Mouse (Mus musculus) megakaryocyte, embryonic 14.5 days (primary cell): ENCODE results near the gene Ctps. TPM values are rescaled to one million over a fixed set of nuclear protein-coding genes. Genes with fewer than 3 reads are reported as not detected.

Experiments used
- H3K27me3 ChIP-seq: replicated peaks from 2 replicates; pipeline ENCODE3; 2012; ENCODE audit warnings: inconsistent platforms
- H3K36me3 ChIP-seq: replicated peaks from 2 replicates; pipeline ENCODE3; 2012; ENCODE audit warnings: low read length, inconsistent platforms, mixed read lengths
- H3K4me1 ChIP-seq: 2 replicates; pipeline ENCODE4 v1.6.1; 2012; ENCODE audit warnings: inconsistent platforms
- H3K4me3 ChIP-seq: replicated peaks from 2 replicates; pipeline ENCODE3; 2012; ENCODE audit warnings: moderate library complexity, mild to moderate bottlenecking, inconsistent platforms
- H3K9me3 ChIP-seq: 2 replicates; pipeline ENCODE4 v1.6.1; 2012; ENCODE audit warnings: inconsistent platforms
- FLI1 ChIP-seq: IDR thresholded peaks from 2 replicates; pipeline ENCODE4 v1.6.1; 2012; ENCODE audit warnings: low read length, inconsistent platforms, mixed read lengths
- GATA1 ChIP-seq: IDR thresholded peaks from 3 replicates; pipeline ENCODE4 v1.6.1; 2012; ENCODE audit warnings: mixed read lengths, low read length, inconsistent platforms, borderline replicate concordance
- polyA plus RNA-seq: library from polyadenylated mRNA; stranded (reverse); fragments of >175 nt; gene quantifications from 2 replicates; pipeline ENCODE4 v1.2.3, GENCODE M21; 2012; ENCODE audit warnings: low replicate concordance; ENCODE audit not compliant: insufficient read depth

The Ctps gene
- polyA plus RNA-seq = 1.4 and 2.5 TPM in 2 replicates

DNA sequence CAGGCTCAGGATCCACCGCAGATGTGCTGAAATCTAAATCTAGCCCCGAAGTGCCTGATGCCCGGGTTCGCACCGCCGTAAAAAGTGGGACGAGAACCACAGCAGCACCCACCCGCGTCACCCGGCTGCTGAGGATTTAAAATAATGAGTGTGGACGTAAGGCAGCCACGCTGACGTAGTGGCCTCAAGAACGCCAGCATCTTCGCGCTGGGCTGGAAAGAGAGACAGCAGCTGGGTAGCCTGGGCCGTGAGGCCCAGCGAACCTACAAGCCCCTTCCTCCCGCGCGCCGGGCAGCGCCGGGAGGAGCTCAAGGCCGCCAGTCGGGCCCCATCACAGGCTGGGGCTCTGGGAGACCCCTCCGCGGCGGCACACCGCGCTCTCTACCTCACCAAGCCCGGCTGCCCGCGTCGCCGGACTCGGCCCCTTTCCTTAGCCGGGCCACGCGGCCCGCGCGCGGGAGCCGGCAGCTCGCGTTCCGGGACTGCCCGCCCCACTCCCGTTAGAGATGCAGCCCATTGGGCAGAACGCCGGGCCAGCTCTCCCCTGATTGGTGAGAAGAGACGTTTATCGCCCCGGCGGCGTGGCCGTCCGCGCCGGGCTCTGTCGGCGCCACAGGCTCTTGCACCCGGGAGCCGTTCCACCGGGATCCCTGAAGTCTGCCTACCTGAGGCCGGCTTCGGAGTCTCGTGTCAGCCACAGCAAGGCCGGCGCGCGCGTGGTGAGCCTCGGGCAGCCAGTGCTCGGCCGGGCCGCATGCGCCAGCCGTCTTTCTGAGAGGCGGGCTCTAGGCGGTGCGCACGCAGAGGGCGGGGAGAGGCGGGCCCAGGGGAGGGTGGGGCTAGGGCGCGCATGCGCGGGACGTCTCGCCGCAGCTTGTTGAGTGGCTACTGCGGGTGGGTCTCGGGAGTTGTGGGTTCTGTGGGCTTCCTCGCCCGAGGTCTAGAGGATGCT, at the start of gene Ctps:
Ctps (minus strand) TSS at position 791 of the 952 bp plus-strand sequence.
- H3K4me3 ChIP-seq = peak within 1 kb of the TSS; percentile 99
- peaks cover 47% of the 10 kb centered on the region for H3K4me1 ChIP-seq
- TF ChIP-seq FLI1 (no peak), GATA1 (peak; percentile 47; the same call in 1 of the 3 replicates)
- H3K9me3 ChIP-seq = no peaks in the 10 kb centered on the region
- H3K36me3 ChIP-seq = peaks cover 11% of the 10 kb centered on the region
- H3K27me3 ChIP-seq = peaks cover 15% of the 10 kb centered on the region

DNA sequence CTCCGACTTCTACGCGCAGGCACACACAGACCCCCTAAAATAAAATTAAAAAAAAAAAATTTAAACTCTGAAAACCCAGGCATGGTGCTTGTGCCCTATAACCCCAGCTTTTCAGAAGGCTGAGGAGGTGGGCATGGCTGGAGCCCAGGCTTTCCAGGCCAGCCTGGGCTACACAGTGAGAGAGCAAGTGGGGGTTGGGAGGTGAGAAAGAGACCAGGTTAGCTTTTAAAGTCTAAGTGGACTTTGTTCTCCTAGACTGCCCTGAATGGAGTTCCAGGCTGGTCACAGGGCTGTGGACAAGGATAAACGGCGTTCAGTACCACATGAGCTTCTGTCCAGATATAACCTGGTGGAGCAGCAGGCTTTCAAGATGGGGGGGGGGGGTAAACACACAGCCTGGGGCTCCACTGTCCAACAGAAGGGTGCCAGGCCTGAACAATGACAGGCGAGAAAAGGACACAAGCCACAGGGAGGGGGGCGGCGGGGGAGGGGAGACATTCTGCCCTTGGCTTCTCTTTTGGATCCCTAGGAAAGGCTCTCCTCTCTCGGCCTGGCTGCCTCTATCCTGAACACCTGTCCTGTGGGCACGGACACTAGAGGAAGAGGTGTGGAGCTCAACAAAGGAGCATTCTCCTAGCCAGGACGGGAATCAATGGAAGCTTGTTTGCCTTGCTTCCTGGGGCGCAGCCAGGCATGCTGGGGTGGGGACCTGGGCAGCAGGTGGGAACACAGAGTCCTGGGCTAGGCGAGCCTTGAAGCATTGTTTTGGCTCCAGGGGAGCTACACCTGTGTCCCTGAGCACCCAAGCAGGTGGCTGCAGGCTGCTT, 46.3 kb upstream of the Ctps start:
- Histone ChIP-seq H3K4me3 (no peak overlapping the region), H3K27me3 (peaks cover 36% of the 10 kb centered on the region), H3K9me3 (no peaks in the 10 kb centered on the region), H3K4me1 (peaks cover 48% of the 10 kb centered on the region), H3K36me3 (no peaks in the 10 kb centered on the region)
- TF ChIP-seq GATA1 (no peak), FLI1 (no peak)

DNA sequence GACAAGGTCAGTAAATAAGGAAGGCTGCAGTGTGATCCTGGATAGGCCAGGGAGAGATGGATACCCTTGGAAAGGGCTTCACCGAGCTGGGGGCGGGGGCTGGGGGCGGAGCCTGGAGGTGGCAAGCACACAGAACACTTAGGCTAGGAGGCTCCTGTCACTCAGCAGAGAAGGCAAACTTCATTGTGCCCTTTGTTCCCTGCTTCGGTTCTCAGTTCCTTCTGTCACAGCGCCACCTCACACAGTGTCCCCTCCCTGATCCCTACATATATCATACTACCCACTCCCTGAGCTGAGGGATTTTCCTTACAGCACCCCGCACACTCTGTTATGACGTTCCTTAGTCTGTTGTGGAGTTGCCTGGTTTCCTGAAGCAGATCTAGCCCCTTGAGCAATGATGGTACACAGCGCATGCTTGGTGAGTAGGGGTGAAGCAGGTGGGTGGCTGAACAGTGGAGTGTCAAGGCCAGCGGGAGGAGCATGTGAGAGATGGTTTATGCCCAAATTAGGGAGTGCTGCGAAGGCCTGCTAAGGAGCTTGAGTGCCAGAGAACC, 45.5 kb upstream of the Ctps start:
- no peak overlapping the region for H3K4me3 ChIP-seq
- TF ChIP-seq FLI1 (no peak), GATA1 (no peak)
- H3K9me3 ChIP-seq = no peaks in the 10 kb centered on the region
- H3K36me3 ChIP-seq = no peaks in the 10 kb centered on the region
- peaks cover 39% of the 10 kb centered on the region for H3K27me3 ChIP-seq
- peaks cover 48% of the 10 kb centered on the region for H3K4me1 ChIP-seq

DNA sequence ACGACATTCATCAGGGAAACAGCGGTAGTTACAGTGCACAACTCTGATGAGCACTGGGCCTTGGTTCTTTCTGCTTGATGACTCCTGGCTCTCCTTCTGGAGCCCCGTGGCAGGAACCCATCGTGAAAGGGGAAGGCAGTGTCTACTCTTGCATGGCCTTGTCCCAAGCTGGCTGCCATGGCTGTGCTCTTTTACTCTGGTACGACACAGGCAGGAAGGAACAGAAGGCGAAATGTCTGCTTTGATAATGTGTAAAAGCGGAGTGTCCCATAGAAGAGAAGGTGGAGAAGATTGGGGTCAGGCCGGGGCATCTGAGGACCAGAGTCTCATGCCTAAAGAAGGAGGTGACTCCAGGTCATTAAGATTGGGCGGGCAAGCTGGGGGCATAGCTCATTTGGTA, 44.6 kb upstream of the Ctps start:
- Histone ChIP-seq H3K4me1 (peaks cover 47% of the 10 kb centered on the region), H3K4me3 (no peak overlapping the region), H3K36me3 (no peaks in the 10 kb centered on the region), H3K27me3 (peaks cover 36% of the 10 kb centered on the region), H3K9me3 (no peaks in the 10 kb centered on the region)
- TF ChIP-seq GATA1 (no peak), FLI1 (no peak)

DNA sequence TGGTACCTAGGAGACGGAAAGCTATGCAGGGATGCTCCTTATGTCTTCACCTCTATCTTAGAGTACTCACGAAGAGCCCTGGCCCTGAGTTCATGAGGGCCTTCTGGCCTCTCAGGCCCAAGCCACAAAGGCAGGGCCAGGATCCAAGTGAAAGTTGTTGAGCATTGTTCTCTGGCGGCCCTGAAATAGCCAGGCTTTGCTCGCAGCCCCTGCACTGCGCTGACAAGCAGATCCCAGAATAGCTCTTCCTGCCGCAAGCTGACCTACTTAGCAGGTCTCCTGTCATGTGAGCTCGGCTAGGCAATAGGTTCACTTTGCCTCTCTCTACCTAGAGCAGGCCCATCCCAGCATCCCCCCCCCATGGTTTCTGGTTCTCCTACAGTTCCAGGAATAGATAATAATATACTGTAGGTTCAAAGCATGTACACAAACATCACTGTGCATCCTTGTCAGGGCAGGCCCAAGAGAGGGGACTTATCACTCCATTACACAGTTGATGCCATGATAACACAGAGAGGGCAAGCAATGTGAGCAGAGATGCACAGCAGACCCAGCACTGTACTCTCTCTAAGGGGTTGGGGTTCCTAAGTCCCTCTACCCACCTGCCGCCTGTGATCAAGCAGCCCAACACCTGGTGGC, 43.7 kb upstream of the Ctps start:
- Histone ChIP-seq H3K4me3 (peak overlapping the region; percentile 69), H3K4me1 (peaks cover 41% of the 10 kb centered on the region), H3K9me3 (peaks cover 1% of the 10 kb centered on the region), H3K27me3 (peaks cover 30% of the 10 kb centered on the region), H3K36me3 (no peaks in the 10 kb centered on the region)
- TF ChIP-seq FLI1 (no peak), GATA1 (no peak)

DNA sequence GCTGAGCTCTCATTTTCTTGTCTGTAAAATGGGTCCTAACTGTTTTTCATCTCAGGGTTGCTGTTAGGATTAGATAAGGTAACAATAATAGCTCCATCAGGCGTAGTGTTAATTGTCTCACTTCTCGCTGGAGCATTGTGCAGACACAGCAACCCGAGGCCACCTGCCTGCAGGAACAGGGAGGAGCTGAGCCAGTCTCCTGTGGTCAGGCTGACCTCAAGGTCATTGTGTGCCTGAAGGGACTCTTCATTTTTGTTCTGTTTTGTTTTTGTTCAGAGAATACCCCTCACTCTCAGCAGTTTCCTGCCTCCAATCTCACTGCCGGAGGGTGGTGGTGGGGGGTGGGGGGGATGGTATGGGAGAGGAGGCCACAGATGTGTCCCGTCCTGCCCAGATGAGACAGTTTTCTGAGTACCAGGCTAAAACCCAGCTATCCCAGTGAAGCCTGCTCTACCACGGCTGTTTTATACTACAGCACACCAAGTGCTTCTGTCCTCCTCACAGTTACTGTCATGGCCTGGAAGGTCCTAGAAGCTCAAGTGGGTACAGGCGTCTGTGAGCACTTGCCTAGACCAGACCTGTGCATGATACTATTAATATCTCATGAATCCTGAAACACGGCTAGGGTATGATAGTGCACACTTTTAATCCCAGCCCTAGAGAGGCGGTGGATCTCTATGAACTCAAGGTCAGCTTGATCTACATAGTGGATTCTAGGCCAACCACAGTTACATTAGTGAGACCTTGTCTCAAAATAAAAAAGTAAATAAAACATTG, 42.4 kb upstream of the Ctps start:
- peaks cover 23% of the 10 kb centered on the region for H3K27me3 ChIP-seq
- no peak for TF ChIP-seq GATA1
- TF ChIP-seq FLI1 = no peak
- no peaks in the 10 kb centered on the region for H3K36me3 ChIP-seq
- H3K9me3 ChIP-seq = peaks cover 12% of the 10 kb centered on the region
- peaks cover 46% of the 10 kb centered on the region for H3K4me1 ChIP-seq
- no peak overlapping the region for H3K4me3 ChIP-seq

DNA sequence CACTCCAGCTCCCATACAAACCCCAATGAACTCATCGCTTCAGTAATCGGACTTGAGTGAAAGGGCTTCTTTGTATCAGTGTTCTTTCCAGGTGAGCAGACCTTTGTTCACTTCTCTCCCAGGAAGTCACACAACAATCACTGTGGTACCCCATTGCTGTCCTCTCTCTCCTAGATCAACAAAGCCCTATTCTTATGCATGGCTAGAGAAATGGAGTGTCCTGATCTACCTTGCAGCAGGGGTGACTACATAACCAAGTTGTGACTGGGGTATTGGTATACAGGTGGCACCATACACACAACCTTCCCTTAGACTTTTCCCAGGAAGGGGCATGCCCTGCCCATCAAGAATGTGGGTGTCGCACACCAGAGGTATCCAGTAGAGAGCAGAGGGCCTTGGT, 40.9 kb upstream of the Ctps start:
- H3K4me1 ChIP-seq = peaks cover 51% of the 10 kb centered on the region
- H3K36me3 ChIP-seq = no peaks in the 10 kb centered on the region
- no peak overlapping the region for H3K4me3 ChIP-seq
- peaks cover 12% of the 10 kb centered on the region for H3K9me3 ChIP-seq
- no peak for TF ChIP-seq FLI1
- no peak for TF ChIP-seq GATA1
- peaks cover 29% of the 10 kb centered on the region for H3K27me3 ChIP-seq

DNA sequence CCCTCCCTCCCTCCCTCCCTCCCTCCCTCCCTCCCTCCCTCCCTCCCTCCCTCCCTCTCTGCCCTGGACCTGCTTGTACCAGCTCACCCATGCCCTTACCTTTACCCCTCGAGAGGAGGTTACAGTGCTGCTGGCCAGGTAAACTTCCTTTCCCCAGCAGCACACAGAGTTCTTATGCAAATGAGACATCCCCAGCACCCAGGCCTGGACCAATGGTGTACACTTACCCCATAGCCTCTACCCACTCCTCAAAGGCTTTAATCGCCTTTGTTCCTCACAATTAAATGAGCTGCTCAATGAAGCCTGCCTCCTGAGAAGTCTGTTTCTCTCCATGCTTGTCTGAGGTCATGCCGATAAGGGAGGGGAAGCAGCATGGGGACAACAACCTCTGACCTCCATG, 36.9 kb upstream of the Ctps start:
- Histone ChIP-seq H3K4me1 (peaks cover 15% of the 10 kb centered on the region), H3K36me3 (no peaks in the 10 kb centered on the region), H3K27me3 (peaks cover 47% of the 10 kb centered on the region), H3K4me3 (no peak overlapping the region), H3K9me3 (peaks cover 12% of the 10 kb centered on the region)
- TF ChIP-seq FLI1 = no peak
- TF ChIP-seq GATA1 = no peak
